Mouse (Mus musculus) stomach, embryonic 16.5 days (tissue): ENCODE measurements around the gene Sdhaf4. TPM values are rescaled to one million over a fixed set of nuclear protein-coding genes. Genes with fewer than 3 reads are reported as not detected.

Experiments used
- polyA plus RNA-seq: library from polyadenylated mRNA; unstranded; fragments of >200 nt; fragmentation: Nextera tagmentation; extraction: Ambion mirVana; gene quantifications from 2 replicates; pipeline ENCODE4 v1.2.1, GENCODE M21; 2015

Sdhaf4 gene
- polyA plus RNA-seq, 1 experiment from 2014 or later: 68.0 TPM

Other genes starting within 250 kb of the Sdhaf4 start
- gene B3gat2, start 243.9 kb downstream of the Sdhaf4 start, polyA plus RNA-seq: 0.45 and 0.46 TPM in 2 replicates
- 22.3 and 22.8 TPM in 2 replicates for gene Smap1, start 83.3 kb downstream of the Sdhaf4 start, polyA plus RNA-seq
- 33.4 and 36.5 TPM in 2 replicates for gene Fam135a, start 94.7 kb upstream of the Sdhaf4 start, polyA plus RNA-seq
- gene Col9a1, start 172.0 kb upstream of the Sdhaf4 start, polyA plus RNA-seq: 1.6 and 2.0 TPM in 2 replicates